Mouse (Mus musculus): Measurements from ENCODE around the gene Crp.

The Crp gene

DNA sequence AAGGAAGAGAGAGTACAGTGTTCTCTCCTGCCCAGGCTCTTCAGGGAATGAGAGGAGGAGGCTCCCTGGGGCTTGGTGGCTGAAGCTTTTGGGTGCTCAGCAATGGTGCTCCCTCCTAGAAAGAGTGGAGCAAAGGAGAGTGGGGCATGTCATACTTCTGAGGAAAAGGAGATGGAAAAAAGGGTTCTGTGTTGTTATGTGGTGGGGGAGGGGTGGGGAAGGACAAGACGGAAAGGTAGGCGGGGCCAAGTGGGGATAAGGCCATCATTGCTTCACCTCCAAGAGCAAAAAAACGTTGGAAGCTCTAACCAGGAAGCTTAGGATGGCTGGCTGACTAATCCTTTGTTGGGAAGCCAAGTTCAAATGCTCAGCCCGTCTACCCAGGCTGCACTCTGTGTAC is 14.1 kb downstream of the Crp start:
- no peak for DNase-seq (ENCODE audit: low spot score)

- DNase-seq (ENCODE audit: low spot score), result no peak
Measured at GRCm38 (mm10) chr1:172751241-172751640, 53.4 kb downstream of the Crp start.

- no peak for DNase-seq (ENCODE audit: low spot score)
Measured at GRCm38 (mm10) chr1:172755151-172755550, 57.3 kb downstream of the Crp start.

- no peak for DNase-seq (ENCODE audit: low spot score)
Measured at GRCm38 (mm10) chr1:172759525-172759924, 61.7 kb downstream of the Crp start.

DNA sequence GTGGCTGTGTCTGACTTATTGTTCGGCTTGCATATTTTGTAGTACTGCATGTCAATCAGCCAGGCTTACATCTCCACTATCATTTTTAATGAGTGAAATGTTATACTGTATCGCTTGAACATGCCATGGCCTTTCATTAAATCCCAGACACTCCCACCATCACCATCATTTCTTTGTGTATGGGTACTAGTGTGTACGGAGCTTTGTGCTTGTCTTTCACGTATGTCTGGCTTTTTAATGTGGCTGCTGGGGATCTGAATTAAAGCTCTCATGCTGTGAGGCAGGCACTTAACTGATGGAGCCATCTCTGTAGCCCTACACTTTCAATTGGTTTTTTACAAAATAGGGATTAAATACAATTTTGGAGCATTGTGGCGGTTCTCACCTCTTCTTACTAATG is 81.3 kb downstream of the Crp start:
- no peak for DNase-seq (ENCODE audit: low spot score)

- DNase-seq (ENCODE audit: low spot score), result no peak
Measured at GRCm38 (mm10) chr1:172785322-172785721, 87.5 kb downstream of the Crp start.

GRCm38 (mm10) chr1:172785886-172786285 is 88.0 kb downstream of the Crp start:
- DNase-seq (ENCODE audit: low spot score), result no peak

DNA sequence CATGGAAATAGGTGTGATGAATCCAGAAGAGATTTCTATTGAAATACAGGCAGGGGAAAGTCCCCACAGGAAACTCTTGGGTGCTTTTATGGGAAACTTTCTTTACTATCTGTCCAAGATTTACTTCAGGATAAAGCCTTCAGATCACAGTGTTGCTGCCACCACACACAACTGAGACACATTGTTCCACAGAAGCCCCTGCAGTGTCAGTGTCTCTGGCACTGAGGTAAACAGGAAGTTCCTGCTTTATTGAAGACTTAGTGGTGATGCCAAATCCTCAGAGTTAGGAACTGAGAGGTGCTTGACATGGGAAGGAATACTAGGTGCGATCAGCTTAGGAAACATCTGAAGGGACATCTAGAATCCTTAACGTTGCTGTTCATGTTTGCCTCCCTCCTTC is 131.1 kb downstream of the Crp start:
- DNase-seq (ENCODE audit: low spot score), result no peak

- no peak for DNase-seq (ENCODE audit: low spot score)
Measured at GRCm38 (mm10) chr1:172847044-172847761, 149.3 kb downstream of the Crp start.

DNA sequence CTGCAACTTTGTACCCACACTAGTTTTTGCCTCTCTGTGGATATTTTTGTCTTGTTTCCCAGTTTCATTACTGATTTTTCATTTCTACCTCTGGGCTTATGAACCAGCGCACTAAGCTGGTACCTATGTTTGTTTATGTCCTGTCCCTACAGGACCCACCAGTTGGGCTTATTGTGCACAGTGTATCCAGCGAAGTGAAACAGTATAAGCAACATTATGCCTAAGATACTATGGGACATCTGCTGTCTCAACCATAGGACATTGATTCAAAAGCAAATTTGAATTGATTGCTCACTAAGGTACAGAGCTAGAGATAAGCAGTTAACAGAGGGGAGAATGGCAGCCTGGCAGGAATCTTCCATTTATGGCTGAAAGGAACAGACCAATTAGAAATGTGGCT is 150.3 kb downstream of the Crp start:
- no peak for DNase-seq (ENCODE audit: low spot score)

- no peak for DNase-seq (ENCODE audit: low spot score)
Measured at GRCm38 (mm10) chr1:172875265-172875664, 177.4 kb downstream of the Crp start.

DNA sequence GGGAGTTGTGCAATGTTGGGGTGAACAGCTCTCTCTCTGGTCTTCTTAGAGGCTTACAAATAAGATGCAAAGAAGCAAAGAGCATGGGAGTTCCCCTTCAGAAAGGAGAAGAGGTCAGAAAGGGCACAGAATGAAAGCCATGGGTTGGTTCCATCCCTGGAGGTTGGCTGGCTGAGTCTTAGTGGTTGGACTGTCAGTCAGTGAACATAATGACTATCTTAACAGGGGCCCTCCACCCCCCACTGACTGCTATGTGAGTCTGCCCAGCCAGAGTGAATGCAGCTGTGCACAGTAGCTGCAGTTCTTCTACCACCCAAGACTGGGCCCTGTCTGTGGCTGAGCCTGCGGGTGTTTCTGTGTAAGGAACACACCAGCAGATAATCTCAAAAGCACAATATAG is 178.8 kb downstream of the Crp start:
- DNase-seq (ENCODE audit: low spot score), result no peak

All from ovary, postnatal 14 days (tissue).